In genomic region chr9:99568023-99568346, GRCm38 (mm10) we compare ENCODE assay signal across 8 mouse cellular contexts. TPM values are rescaled to one million over a fixed set of nuclear protein-coding genes. Genes with fewer than 3 reads are reported as not detected.
DNase-seq lines count a peak whose midpoint lies in the region; ATAC-seq and TF ChIP-seq lines count a peak whose summit lies in the region.

No protein-coding gene starts in this region.

- no peaks in the 10 kb centered on the region for H3K36me3 ChIP-seq in heart, embryonic 14.5 days (ENCODE audit: control insufficient read depth, insufficient read depth, low read length)
- no peaks in the 10 kb centered on the region for H3K36me3 ChIP-seq in embryonic facial prominence, embryonic 13.5 days
- H3K36me3 ChIP-seq in limb, embryonic 14.5 days (ENCODE audit: control insufficient read depth, insufficient read depth, low read length) = no peaks in the 10 kb centered on the region
- no peaks in the 10 kb centered on the region for H3K36me3 ChIP-seq in neural tube, embryonic 15.5 days

- peak overlapping the region; percentile 93 for H3K9ac ChIP-seq in heart, embryonic 14.5 days (ENCODE audit: low read length)
- peak overlapping the region; percentile 86 for H3K9ac ChIP-seq in embryonic facial prominence, embryonic 13.5 days
- H3K9ac ChIP-seq in limb, embryonic 14.5 days (ENCODE audit: low read depth, low read length, severe bottlenecking) = peak overlapping the region; percentile 93
- H3K9ac ChIP-seq in neural tube, embryonic 15.5 days (replicated peaks) = peak overlapping the region; percentile 63

- H3K4me3 ChIP-seq in heart, embryonic 14.5 days (ENCODE audit: control insufficient read depth in 1 of 2, insufficient read depth in 1 of 2, low read depth in 1 of 2, low read length in 2 of 2) = peak overlapping the region; percentile 83 to 97
- peak overlapping the region; percentile 68 for H3K4me3 ChIP-seq in embryonic facial prominence, embryonic 13.5 days
- H3K4me3 ChIP-seq in limb, embryonic 14.5 days (replicated peaks; ENCODE audit: low read length) = peak overlapping the region; percentile 83
- peak overlapping the region; percentile 63 for H3K4me3 ChIP-seq in neural tube, embryonic 15.5 days (replicated peaks)

- no peaks in the 10 kb centered on the region for H3K9me3 ChIP-seq in heart, embryonic 14.5 days (ENCODE audit: control insufficient read depth, low read length)
- H3K9me3 ChIP-seq in embryonic facial prominence, embryonic 13.5 days = no peaks in the 10 kb centered on the region
- no peaks in the 10 kb centered on the region for H3K9me3 ChIP-seq in limb, embryonic 14.5 days (ENCODE audit: control insufficient read depth, low read length)
- no peaks in the 10 kb centered on the region for H3K9me3 ChIP-seq in neural tube, embryonic 15.5 days (replicated peaks)

- H3K4me2 ChIP-seq in heart, embryonic 14.5 days (ENCODE audit: low read length) = peak overlapping the region; percentile 93
- H3K4me2 ChIP-seq in embryonic facial prominence, embryonic 13.5 days = peak overlapping the region; percentile 77
- H3K4me2 ChIP-seq in limb, embryonic 14.5 days (replicated peaks; ENCODE audit: low read depth, low read length, severe bottlenecking) = peak overlapping the region; percentile 85
- H3K4me2 ChIP-seq in neural tube, embryonic 15.5 days = peak overlapping the region; percentile 73

- ATAC-seq in heart, embryonic 14.5 days (ENCODE audit: insufficient number of reproducible peaks, insufficient read depth, low FRiP score, low read depth) = peak; percentile 64
- ATAC-seq in CD4-positive, CD25-positive, alpha-beta regulatory T cell, adult 4 months = peak; percentile 7
- ATAC-seq in embryonic facial prominence, embryonic 13.5 days (ENCODE audit: insufficient number of reproducible peaks, insufficient read depth, low FRiP score, low TSS enrichment, low read depth) = peak; percentile 52; the same call in 1 of the 2 replicates
- 0 out of 2 replicates have a peak, but pooled peaks have one; percentile 1 for ATAC-seq in limb, embryonic 14.5 days (ENCODE audit: low FRiP score, low read depth)
- ATAC-seq in neural tube, embryonic 15.5 days (ENCODE audit: low FRiP score) = peak; percentile 66
- no peak; the same call in 1 of the 2 replicates for ATAC-seq in erythroid progenitor cell, adult 5-6 weeks (replicated peaks; ENCODE audit: low FRiP score, poor library complexity, severe bottlenecking)

- TF ChIP-seq POLR2A in limb, embryonic 14.5 days (IDR thresholded peaks at IDR 0.05; ENCODE audit: borderline replicate concordance, extremely low read depth, insufficient read depth, insufficient read length) = no peak

- DNase-seq in heart, adult 11 months = no peak
- DNase-seq in limb, embryonic 14.5 days (ENCODE audit: low spot score) = no peak
- no peak for DNase-seq in Muller cell, postnatal 12 days (ENCODE audit: inconsistent ontology term)

- peak overlapping the region; percentile 96 to 98 for H3K27ac ChIP-seq in heart, embryonic 14.5 days (replicated peaks in 1 of 2; ENCODE audit: control insufficient read depth in 1 of 2, insufficient read depth in 1 of 2, low read depth in 2 of 2, low read length in 2 of 2)
- H3K27ac ChIP-seq in embryonic facial prominence, embryonic 13.5 days = peak overlapping the region; percentile 93
- H3K27ac ChIP-seq in limb, embryonic 14.5 days (replicated peaks; ENCODE audit: low read depth, low read length) = peak overlapping the region; percentile 98; the same call in 1 of the 2 replicates
- peak overlapping the region; percentile 96 for H3K27ac ChIP-seq in neural tube, embryonic 15.5 days (replicated peaks)

- no peaks in the 10 kb centered on the region for H3K27me3 ChIP-seq in heart, embryonic 14.5 days (ENCODE audit: control insufficient read depth, insufficient read depth, low read length)
- H3K27me3 ChIP-seq in embryonic facial prominence, embryonic 13.5 days = no peaks in the 10 kb centered on the region
- H3K27me3 ChIP-seq in limb, embryonic 14.5 days (ENCODE audit: control insufficient read depth, insufficient read depth, low read length) = no peaks in the 10 kb centered on the region
- H3K27me3 ChIP-seq in neural tube, embryonic 15.5 days (replicated peaks) = peaks cover 8% of the 10 kb centered on the region; the same call in 1 of the 2 replicates

- 2% methylated on average over 15 of the region's 15 CpGs for WGBS in heart, embryonic 14.5 days
- WGBS in embryonic facial prominence, embryonic 13.5 days = 1% methylated on average over 15 of the region's 15 CpGs
- WGBS in limb, embryonic 14.5 days = 2% methylated on average over 15 of the region's 15 CpGs
- WGBS in neural tube, embryonic 15.5 days = under 1% methylated on average over 15 of the region's 15 CpGs

- H3K4me1 ChIP-seq in heart, embryonic 14.5 days (ENCODE audit: control insufficient read depth in 2 of 2, insufficient read depth in 2 of 2, low read length in 2 of 2) = peaks cover 2 to 16% of the 10 kb centered on the region in 2 experiments; a peak in 3 of 4 replicates
- H3K4me1 ChIP-seq in embryonic facial prominence, embryonic 13.5 days = peaks cover 16% of the 10 kb centered on the region
- peaks cover 10% of the 10 kb centered on the region for H3K4me1 ChIP-seq in limb, embryonic 14.5 days (ENCODE audit: control insufficient read depth, insufficient read depth, low read length)
- peaks cover 26% of the 10 kb centered on the region for H3K4me1 ChIP-seq in neural tube, embryonic 15.5 days

RNA-seq across cellular contexts. Expression of gene Armc8, which starts 0.7 kb away (rescaled TPM):
- 21.9 and 22.9 TPM in 2 replicates for polyA plus RNA-seq in heart, embryonic 14.5 days (2014; fragmentation: Nextera tagmentation; extraction: Ambion mirVana)
- 10 to 100 TPM; 24.6 to 31.5 TPM for polyA plus RNA-seq in CD4-positive, CD25-positive, alpha-beta regulatory T cell, adult 4 months (2017; shearing (Covaris generic))
- polyA plus RNA-seq in embryonic facial prominence, embryonic 13.5 days (2015; fragmentation: Nextera tagmentation; extraction: Ambion mirVana) = 21.7 and 23.7 TPM in 2 replicates
- 17.9 and 18.2 TPM in 2 replicates for polyA plus RNA-seq in limb, embryonic 14.5 days (2012; rRNA removed)
- 17.8 and 19.0 TPM in 2 replicates for polyA plus RNA-seq in limb, embryonic 14.5 days (2014; fragmentation: Nextera tagmentation; extraction: Ambion mirVana)
- 67.1 and 73.8 TPM in 2 replicates for polyA plus RNA-seq in neural tube, embryonic 15.5 days (2015; fragmentation: Nextera tagmentation; extraction: Ambion mirVana)
- 20.9 and 30.6 TPM in 2 replicates for total RNA-seq in erythroid progenitor cell, adult 5-6 weeks (2015; ENCODE audit: low replicate concordance)
- total RNA-seq in erythroid progenitor cell, adult 5-6 weeks (2017; ENCODE audit: low replicate concordance) = 33.6 and 37.8 TPM in 2 replicates

RNA-seq across cellular contexts. Expression of gene Dbr1, which starts 7.6 kb away (rescaled TPM):
- polyA plus RNA-seq in heart, embryonic 14.5 days (2014; fragmentation: Nextera tagmentation; extraction: Ambion mirVana) = 13.0 and 13.2 TPM in 2 replicates
- polyA plus RNA-seq in CD4-positive, CD25-positive, alpha-beta regulatory T cell, adult 4 months (2017; shearing (Covaris generic)) = 10 to 100 TPM; 30.3 to 30.7 TPM
- polyA plus RNA-seq in embryonic facial prominence, embryonic 13.5 days (2015; fragmentation: Nextera tagmentation; extraction: Ambion mirVana) = 31.6 and 31.7 TPM in 2 replicates
- polyA plus RNA-seq in limb, embryonic 14.5 days (2012; rRNA removed) = 16.7 and 18.0 TPM in 2 replicates
- polyA plus RNA-seq in limb, embryonic 14.5 days (2014; fragmentation: Nextera tagmentation; extraction: Ambion mirVana) = 21.3 and 23.1 TPM in 2 replicates
- polyA plus RNA-seq in neural tube, embryonic 15.5 days (2015; fragmentation: Nextera tagmentation; extraction: Ambion mirVana) = 23.2 and 28.7 TPM in 2 replicates
- total RNA-seq in erythroid progenitor cell, adult 5-6 weeks (2015; ENCODE audit: low replicate concordance) = 7.5 and 11.5 TPM in 2 replicates
- 12.3 and 32.3 TPM in 2 replicates for total RNA-seq in erythroid progenitor cell, adult 5-6 weeks (2017; ENCODE audit: low replicate concordance)

RNA-seq across cellular contexts. Expression of gene A4gnt, which starts 44.3 kb away (rescaled TPM):
- not detected in 2 replicates for polyA plus RNA-seq in heart, embryonic 14.5 days (2014; fragmentation: Nextera tagmentation; extraction: Ambion mirVana)
- not detected for polyA plus RNA-seq in CD4-positive, CD25-positive, alpha-beta regulatory T cell, adult 4 months (2017; shearing (Covaris generic))
- not detected in 2 replicates for polyA plus RNA-seq in embryonic facial prominence, embryonic 13.5 days (2015; fragmentation: Nextera tagmentation; extraction: Ambion mirVana)
- polyA plus RNA-seq in limb, embryonic 14.5 days (2012; rRNA removed) = not detected in 2 replicates
- polyA plus RNA-seq in limb, embryonic 14.5 days (2014; fragmentation: Nextera tagmentation; extraction: Ambion mirVana) = not detected in 2 replicates
- polyA plus RNA-seq in neural tube, embryonic 15.5 days (2015; fragmentation: Nextera tagmentation; extraction: Ambion mirVana) = not detected in 2 replicates
- total RNA-seq in erythroid progenitor cell, adult 5-6 weeks (2015; ENCODE audit: low replicate concordance) = not detected in 2 replicates
- not detected in 2 replicates for total RNA-seq in erythroid progenitor cell, adult 5-6 weeks (2017; ENCODE audit: low replicate concordance)
